Mouse (Mus musculus): Measurements from ENCODE around the gene Chrne. TPM values are rescaled to one million over a fixed set of nuclear protein-coding genes. Genes with fewer than 3 reads are reported as not detected.

Gene Chrne
- polyA plus RNA-seq, 1 experiment from 2014 or later = not detected

- peaks cover 38% of the 10 kb centered on the region for H3K4me1 ChIP-seq (ENCODE audit: control insufficient read depth, insufficient read depth, low read length)
- H3K27ac ChIP-seq (ENCODE audit: low read length) = no peak overlapping the region
Observed at GRCm38 (mm10) chr11:70648512-70648911, 29.5 kb upstream of the Chrne start.

DNA sequence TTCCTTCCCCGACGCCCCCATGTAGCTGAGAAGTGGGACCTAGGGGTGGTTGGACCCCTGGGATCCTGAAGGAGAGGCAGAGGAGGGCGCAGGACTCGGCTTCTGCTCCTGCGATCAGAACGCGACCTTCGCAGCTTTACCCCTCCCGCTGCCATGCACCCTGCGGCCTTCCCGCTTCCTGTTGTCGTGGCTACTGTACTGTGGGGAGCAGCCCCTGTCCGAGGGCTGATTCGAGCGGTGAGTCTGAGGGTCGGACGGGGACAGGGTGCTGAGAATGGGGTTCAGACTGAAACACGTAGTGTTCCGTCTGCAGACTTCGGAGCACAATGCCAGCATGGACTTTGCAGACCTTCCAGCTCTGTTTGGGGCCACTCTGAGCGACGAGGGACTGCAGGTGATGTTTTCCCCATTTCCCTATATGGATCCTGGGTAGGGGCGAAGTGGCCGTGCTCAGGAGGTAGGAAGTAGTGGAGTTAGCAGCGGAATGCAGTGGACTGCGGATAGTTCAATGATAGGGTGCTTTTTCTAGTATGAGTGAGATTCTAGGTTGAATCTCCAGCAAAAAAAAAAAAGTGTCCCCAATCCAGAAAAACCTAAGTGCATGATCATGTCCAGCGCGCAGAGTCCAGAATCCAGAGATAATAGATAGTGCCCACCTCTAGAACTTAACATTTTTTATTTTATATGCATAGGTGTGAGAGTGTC, 28.9 kb upstream of the Chrne start:
- peak overlapping the region; percentile 59 for H3K9ac ChIP-seq (replicated peaks; ENCODE audit: low read depth, low read length)
- H3K27ac ChIP-seq (ENCODE audit: low read length) = peak overlapping the region; percentile 92
- no peaks in the 10 kb centered on the region for H3K27me3 ChIP-seq (ENCODE audit: control insufficient read depth, insufficient read depth, low read length)
- peaks cover 56% of the 10 kb centered on the region for H3K36me3 ChIP-seq (ENCODE audit: control insufficient read depth, insufficient read depth, low read length)
- peak overlapping the region; percentile 72 for H3K4me3 ChIP-seq (ENCODE audit: low read depth, low read length)
- peaks cover 36% of the 10 kb centered on the region for H3K4me1 ChIP-seq (ENCODE audit: control insufficient read depth, insufficient read depth, low read length)
- WGBS = 2% methylated on average over 28 of the region's 28 CpGs
- ATAC-seq (ENCODE audit: insufficient number of reproducible peaks, insufficient read depth, low FRiP score, low read depth) = no peak
- H3K9me3 ChIP-seq (ENCODE audit: control insufficient read depth, low read depth, low read length) = no peaks in the 10 kb centered on the region
- peak overlapping the region; percentile 90 for H3K4me2 ChIP-seq (replicated peaks; ENCODE audit: low read depth, low read length)

More at GRCm38 (mm10) chr11:70648512-70648911, 29.5 kb upstream of the Chrne start:
- H3K9ac ChIP-seq (replicated peaks; ENCODE audit: low read depth, low read length) = peak overlapping the region; percentile 59; the same call in 1 of the 2 replicates
- peak overlapping the region; percentile 90 for H3K4me2 ChIP-seq (replicated peaks; ENCODE audit: low read depth, low read length)
- H3K27me3 ChIP-seq (ENCODE audit: control insufficient read depth, insufficient read depth, low read length) = no peaks in the 10 kb centered on the region
- WGBS = 81% methylated on average over 4 of the region's 4 CpGs
- H3K9me3 ChIP-seq (ENCODE audit: control insufficient read depth, low read depth, low read length) = no peaks in the 10 kb centered on the region
- ATAC-seq (ENCODE audit: insufficient number of reproducible peaks, insufficient read depth, low FRiP score, low read depth) = no peak
- peaks cover 53% of the 10 kb centered on the region for H3K36me3 ChIP-seq (ENCODE audit: control insufficient read depth, insufficient read depth, low read length)
- peak overlapping the region; percentile 72 for H3K4me3 ChIP-seq (ENCODE audit: low read depth, low read length)

DNA sequence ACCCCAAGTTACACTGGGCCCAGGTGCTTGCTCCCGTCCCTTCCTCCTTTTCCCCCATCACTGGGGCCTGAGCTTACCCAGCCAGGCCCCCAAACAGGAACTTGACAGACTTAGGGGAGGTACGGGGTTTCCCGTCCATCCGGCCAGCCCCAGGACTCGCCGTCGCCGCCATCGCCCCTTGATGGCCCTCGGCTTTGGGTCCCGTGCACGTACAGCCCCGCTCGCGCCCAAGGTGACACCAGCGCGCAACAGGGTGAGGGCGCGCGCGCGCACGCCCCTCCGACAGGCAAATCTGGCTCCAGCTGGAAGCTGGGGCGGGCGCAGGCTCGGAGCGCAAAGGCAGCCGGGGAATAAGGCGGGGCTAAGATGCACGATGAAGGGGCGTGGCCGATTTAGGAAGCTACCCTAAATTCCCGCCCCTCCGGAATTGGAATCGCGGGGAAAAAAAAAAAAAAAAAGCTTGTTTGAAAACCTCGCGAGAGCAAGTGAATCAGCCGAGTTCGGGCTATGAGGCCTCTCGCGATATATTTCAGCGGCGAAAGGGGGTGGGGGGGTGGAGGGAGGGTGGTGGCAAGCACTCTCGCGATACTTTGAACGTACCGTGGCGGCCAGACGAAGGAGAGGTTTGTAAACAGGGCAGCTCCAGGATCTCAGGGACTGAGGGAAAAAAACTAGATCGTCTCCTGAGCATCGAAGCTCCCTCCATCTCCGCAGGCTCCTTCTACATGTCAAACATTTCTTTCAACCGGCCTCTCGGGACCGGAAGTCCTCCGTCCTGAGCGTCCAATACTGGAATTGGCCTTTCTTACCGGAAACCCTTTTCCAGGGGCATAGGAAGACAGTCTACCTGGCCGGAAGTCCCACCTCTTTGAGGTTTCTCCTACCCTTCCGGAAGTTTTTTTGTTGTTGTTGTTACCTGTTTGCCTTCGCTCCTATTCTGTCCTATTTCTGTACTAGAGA, 28.0 kb upstream of the Chrne start, which contains the start of the genes Rnf167 and Slc25a11:
Rnf167 (plus strand) TSS at position 545 of the 960 bp plus-strand sequence.
Slc25a11 (minus strand) TSS at position 789 of the 960 bp plus-strand sequence.
- H3K9ac ChIP-seq (replicated peaks; ENCODE audit: low read depth, low read length) = peak within 1 kb of the TSS; percentile 66
- peaks cover 51% of the 10 kb centered on the region for H3K36me3 ChIP-seq (ENCODE audit: control insufficient read depth, insufficient read depth, low read length)
- peak within 1 kb of the TSS; percentile 72 for H3K4me3 ChIP-seq (ENCODE audit: low read depth, low read length)
- H3K27me3 ChIP-seq (ENCODE audit: control insufficient read depth, insufficient read depth, low read length) = no peaks in the 10 kb centered on the region
- H3K27ac ChIP-seq (ENCODE audit: low read length) = peak within 1 kb of the TSS; percentile 92
- WGBS = under 1% methylated on average over 63 of the region's 63 CpGs
- peaks cover 27% of the 10 kb centered on the region for H3K4me1 ChIP-seq (ENCODE audit: control insufficient read depth, insufficient read depth, low read length)
- H3K4me2 ChIP-seq (replicated peaks; ENCODE audit: low read depth, low read length) = peak within 1 kb of the TSS; percentile 90
- ATAC-seq (ENCODE audit: insufficient number of reproducible peaks, insufficient read depth, low FRiP score, low read depth) = peak; percentile 89
- H3K9me3 ChIP-seq (ENCODE audit: control insufficient read depth, low read depth, low read length) = no peaks in the 10 kb centered on the region

GRCm38 (mm10) chr11:70646259-70646555, 27.2 kb upstream of the Chrne start:
- peak overlapping the region; percentile 73 for H3K27ac ChIP-seq (ENCODE audit: low read length)
- peaks cover 44% of the 10 kb centered on the region for H3K36me3 ChIP-seq (ENCODE audit: control insufficient read depth, insufficient read depth, low read length)
- H3K4me2 ChIP-seq (replicated peaks; ENCODE audit: low read depth, low read length) = peak overlapping the region; percentile 75
- H3K4me3 ChIP-seq (ENCODE audit: low read depth, low read length) = peak overlapping the region; percentile 72
- ATAC-seq (ENCODE audit: insufficient number of reproducible peaks, insufficient read depth, low FRiP score, low read depth) = no peak
- H3K9me3 ChIP-seq (ENCODE audit: control insufficient read depth, low read depth, low read length) = no peaks in the 10 kb centered on the region
- peaks cover 23% of the 10 kb centered on the region for H3K4me1 ChIP-seq (ENCODE audit: control insufficient read depth, insufficient read depth, low read length)
- WGBS = 16% methylated on average over 3 of the region's 3 CpGs
- no peaks in the 10 kb centered on the region for H3K27me3 ChIP-seq (ENCODE audit: control insufficient read depth, insufficient read depth, low read length)
- peak overlapping the region; percentile 66 for H3K9ac ChIP-seq (replicated peaks; ENCODE audit: low read depth, low read length)

GRCm38 (mm10) chr11:70645461-70646258, 26.6 kb upstream of the Chrne start:
- Histone ChIP-seq H3K36me3 (ENCODE audit: control insufficient read depth, insufficient read depth, low read length) (peaks cover 39% of the 10 kb centered on the region), H3K9me3 (ENCODE audit: control insufficient read depth, low read depth, low read length) (no peaks in the 10 kb centered on the region), H3K4me1 (ENCODE audit: control insufficient read depth, insufficient read depth, low read length) (peaks cover 17% of the 10 kb centered on the region), H3K9ac (replicated peaks; ENCODE audit: low read depth, low read length) (peak overlapping the region; percentile 66), H3K27ac (ENCODE audit: low read length) (peak overlapping the region; percentile 73; the same call in 1 of the 2 replicates), H3K4me3 (ENCODE audit: low read depth, low read length) (peak overlapping the region; percentile 72), H3K4me2 (replicated peaks; ENCODE audit: low read depth, low read length) (peak overlapping the region; percentile 75), H3K27me3 (ENCODE audit: control insufficient read depth, insufficient read depth, low read length) (no peaks in the 10 kb centered on the region)
- ATAC-seq (ENCODE audit: insufficient number of reproducible peaks, insufficient read depth, low FRiP score, low read depth) = no peak
- 89% methylated on average over 12 of the region's 12 CpGs for WGBS

GRCm38 (mm10) chr11:70644564-70645103, 25.6 kb upstream of the Chrne start:
- H3K9me3 ChIP-seq (ENCODE audit: control insufficient read depth, low read depth, low read length) = no peaks in the 10 kb centered on the region
- no peak overlapping the region for H3K4me2 ChIP-seq (replicated peaks; ENCODE audit: low read depth, low read length)
- H3K27me3 ChIP-seq (ENCODE audit: control insufficient read depth, insufficient read depth, low read length) = no peaks in the 10 kb centered on the region
- WGBS = 92% methylated on average over 8 of the region's 8 CpGs
- no peak overlapping the region for H3K27ac ChIP-seq (ENCODE audit: low read length)
- H3K9ac ChIP-seq (replicated peaks; ENCODE audit: low read depth, low read length) = no peak overlapping the region
- H3K4me3 ChIP-seq (ENCODE audit: low read depth, low read length) = no peak overlapping the region
- ATAC-seq (ENCODE audit: insufficient number of reproducible peaks, insufficient read depth, low FRiP score, low read depth) = no peak
- H3K4me1 ChIP-seq (ENCODE audit: control insufficient read depth, insufficient read depth, low read length) = peaks cover 16% of the 10 kb centered on the region
- H3K36me3 ChIP-seq (ENCODE audit: control insufficient read depth, insufficient read depth, low read length) = peaks cover 28% of the 10 kb centered on the region

DNA sequence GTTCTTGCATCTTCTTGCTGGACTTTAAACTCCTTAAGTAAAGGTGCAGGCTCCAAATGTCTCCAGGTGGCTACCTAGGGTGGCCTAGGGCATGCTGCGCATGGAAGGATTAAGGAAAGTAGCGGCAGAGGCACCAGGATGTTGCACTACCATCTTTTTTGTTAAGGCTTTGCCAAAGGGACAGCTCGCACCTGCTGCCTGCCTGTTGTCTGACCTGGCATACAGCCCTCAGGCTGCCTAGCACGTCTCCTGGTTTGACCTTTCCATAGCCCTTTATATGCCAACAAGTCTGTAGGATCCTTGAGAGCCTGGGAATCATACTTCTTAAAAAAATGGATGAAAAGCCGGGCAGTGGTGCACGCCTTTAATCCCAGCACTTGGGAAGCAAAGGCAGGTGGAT, 24.0 kb upstream of the Chrne start:
- ATAC-seq (ENCODE audit: insufficient number of reproducible peaks, insufficient read depth, low FRiP score, low read depth) = no peak
- Histone ChIP-seq H3K9me3 (ENCODE audit: control insufficient read depth, low read depth, low read length) (no peaks in the 10 kb centered on the region), H3K27me3 (ENCODE audit: control insufficient read depth, insufficient read depth, low read length) (no peaks in the 10 kb centered on the region), H3K36me3 (ENCODE audit: control insufficient read depth, insufficient read depth, low read length) (peaks cover 17% of the 10 kb centered on the region; the same call in 1 of the 2 replicates), H3K4me2 (replicated peaks; ENCODE audit: low read depth, low read length) (no peak overlapping the region), H3K4me1 (ENCODE audit: control insufficient read depth, insufficient read depth, low read length) (peaks cover 9% of the 10 kb centered on the region), H3K9ac (replicated peaks; ENCODE audit: low read depth, low read length) (no peak overlapping the region), H3K27ac (ENCODE audit: low read length) (no peak overlapping the region), H3K4me3 (ENCODE audit: low read depth, low read length) (no peak overlapping the region)
- WGBS = 88% methylated on average over 6 of the region's 6 CpGs

All from stomach, embryonic 14.5 days (tissue).